Mouse (Mus musculus): ENCODE results near the gene Wdr53.
"Not testable (repeated sequence)": the region's sequence is repeated elsewhere in the genome, so short reads cannot be mapped to it uniquely, and the experiment has no call there.

The Wdr53 gene

DNA sequence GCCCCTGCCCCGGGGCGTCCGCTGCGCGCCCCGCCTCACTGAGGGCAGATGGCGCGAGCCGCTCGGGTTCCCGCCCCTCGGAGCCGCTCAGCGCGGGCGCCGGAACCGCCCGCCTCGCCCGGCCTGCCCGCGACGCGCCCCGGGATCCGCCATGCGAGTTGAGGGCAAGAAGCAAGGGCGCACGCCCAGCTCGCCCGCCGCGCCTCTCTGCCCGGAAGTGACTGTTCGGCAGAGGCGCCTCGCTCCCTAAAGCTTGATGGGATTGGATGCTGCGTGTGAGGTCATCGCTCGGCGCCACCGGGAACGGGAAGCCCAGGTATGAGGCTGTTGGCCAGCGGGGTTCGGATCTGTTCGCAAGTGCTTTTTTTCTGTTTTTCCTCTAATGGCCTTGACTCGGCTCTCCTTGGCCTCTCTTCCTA, at the start of gene Wdr53, which contains the start of gene Fbxo45:
Gene Wdr53 (plus strand): TSS at position 276 of the 419 bp plus-strand sequence.
Gene Fbxo45 (minus strand): TSS at position 207 of the 419 bp plus-strand sequence.
- DNase-seq, result peak; percentile 98

DNA sequence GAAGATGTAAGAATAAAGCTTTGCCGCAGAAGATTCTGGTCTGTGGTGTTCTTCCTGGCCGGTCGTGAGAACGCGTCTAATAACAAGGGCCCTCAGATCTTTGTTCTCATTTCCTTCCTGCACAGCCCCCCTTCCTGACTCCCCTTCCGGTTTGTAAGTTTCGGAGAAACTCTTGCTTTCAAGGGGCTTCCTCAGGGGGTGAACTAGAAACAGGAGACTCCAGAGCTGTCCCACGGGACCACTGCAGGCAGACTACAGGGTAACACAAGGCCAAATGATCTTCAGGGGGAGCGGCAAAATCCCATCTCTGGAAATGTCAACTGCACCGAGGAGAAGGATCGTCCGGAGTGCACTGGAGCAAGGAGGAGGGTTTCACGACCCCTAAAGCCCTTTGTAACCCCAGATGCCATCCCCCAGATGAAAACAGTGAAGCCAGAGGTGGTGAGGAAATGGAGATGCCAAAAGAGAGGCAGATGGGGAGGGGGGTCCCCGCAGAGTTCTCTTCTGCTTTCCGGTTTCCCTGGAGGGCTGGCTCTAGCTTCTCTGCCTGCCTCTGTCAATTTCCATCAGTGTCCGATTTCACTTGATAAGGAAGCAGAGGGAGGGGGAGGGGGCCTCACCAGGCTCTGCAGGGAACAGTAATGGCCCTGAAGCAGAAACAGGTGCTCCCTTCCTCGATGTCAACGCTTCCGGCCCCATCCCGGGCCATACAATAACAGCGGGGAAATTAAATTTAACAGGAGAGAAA, 46.6 kb upstream of the Wdr53 start:
- peak; percentile 38 for DNase-seq

DNA sequence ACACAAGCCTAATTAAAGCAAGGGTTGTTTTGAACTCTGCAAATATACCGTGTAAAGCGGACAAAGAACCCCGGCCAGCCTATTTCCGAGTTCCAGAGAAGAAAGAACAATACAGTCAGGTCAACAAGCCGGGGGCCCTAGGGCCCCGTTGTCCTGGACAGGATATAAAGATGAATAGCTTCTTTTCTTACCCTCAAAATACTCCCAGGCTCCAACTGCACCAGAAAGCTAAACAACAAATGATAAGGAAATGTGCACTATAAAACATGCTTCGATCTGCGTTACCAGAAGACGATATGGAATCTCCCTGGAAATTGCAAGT, 46.1 kb upstream of the Wdr53 start:
- DNase-seq, result peak; percentile 36

DNA sequence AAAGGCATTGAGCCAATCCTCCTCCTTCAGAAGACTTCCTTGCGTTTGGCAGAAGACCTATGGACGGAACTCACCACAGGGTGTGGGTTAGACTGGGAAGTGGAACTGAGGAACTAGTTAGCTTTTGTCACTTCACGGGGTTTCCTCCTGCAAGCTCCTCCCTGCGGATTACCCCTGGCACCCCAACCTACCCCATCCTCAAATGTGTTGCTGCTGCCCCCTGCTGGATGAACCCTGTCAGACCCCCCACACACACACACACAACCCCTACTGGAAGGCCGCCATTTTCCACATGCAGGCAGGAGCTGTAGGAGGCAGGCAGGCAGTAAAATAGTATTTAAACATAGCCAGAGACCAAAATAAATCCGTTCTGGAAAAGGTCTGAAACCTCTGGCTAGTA, 44.3 kb upstream of the Wdr53 start:
- DNase-seq, result peak; percentile 67

DNA sequence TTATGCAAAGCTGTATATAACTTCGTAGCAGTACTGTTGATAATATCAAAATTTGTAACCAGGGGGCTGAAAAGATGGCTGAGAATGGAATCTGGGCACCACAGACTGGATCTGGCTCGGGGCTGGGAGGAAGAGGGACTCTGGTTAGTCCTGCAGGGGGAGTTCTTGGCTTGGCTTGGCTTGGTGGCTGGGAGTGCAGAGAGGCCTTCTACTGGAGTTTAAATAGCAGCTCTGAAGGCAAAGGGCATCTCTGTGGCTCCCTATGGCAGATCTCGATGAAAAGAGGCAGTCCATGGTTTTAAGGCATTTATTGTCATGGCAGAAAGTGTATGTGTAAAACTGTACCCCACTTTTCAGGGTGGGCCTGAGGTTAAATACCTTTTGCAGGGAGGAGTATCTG, 42.1 kb upstream of the Wdr53 start:
- DNase-seq, result no peak

DNA sequence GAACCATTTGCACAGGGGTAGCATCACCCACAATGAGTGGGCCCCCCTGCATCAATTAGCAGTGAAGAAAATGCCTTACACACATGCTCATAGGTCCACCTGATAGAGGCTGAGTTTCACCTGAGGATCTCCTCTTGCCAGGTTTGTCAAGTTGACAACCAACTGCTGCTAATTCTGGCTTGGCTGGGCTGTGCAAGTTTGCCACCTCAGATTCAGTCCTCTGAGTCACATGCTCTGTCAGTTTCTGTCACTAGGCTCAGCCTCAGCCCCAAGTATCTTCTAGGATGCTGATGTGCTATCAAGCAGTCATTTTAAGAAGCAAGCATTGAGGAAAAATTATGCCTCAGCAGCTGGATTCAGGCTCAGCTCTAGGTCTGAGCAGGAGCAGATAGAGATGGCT, 32.9 kb upstream of the Wdr53 start:
- no peak for DNase-seq

DNA sequence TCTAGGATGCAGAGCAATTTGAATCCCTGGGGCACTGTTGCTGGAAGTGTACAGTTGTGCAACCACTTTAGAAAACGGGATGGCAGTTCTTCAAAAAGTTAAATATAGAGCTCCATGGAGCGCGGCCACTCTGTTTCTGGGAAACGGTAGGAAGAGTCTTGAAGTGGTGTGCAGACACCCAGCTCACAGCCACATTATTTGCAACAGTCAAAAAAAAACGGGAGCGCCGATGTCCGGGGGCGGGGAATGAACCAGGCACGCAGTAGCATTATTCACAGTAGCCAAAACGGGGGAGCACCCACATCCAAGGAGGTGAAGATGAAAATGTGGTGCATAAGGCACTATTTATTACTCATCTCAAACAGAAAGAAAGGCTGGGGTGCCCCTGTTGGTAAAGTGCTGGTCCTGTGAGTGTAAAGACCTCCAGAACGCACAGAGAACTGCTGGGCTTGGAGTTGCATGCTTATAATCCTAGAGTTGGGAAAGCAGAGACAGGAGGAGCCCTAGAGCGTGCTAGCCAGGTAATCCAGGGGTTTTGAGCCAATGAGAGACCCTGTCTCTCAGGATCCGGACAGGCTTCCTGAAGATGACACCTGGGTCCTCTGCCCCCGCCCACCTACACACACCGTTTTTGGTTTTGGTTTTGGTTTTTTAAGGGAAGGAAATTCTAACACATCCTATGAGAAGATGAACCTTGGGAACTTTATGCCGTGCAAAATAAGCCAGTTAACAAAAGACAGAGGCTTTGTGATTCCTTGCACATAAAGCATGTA, 32.0 kb upstream of the Wdr53 start:
- DNase-seq, result no peak

DNA sequence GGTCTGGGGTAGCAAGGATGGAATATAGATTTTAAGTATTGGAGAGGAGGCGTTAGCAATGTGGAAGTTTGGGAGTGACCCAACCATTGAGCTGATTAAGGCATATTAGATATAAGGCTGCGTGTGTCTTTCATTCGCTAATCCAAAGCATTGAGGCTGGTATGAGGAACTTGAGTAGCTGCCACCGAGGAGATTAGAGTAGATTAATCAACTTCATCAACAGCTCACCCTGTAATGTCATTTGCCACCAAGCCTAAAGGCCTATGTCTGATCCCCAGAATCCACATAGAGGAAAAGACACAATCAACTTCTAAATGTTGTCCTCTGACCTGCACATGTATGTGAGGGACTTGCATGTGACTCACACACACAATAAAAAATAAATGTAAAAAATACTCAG, 25.2 kb upstream of the Wdr53 start:
- no peak for DNase-seq

DNA sequence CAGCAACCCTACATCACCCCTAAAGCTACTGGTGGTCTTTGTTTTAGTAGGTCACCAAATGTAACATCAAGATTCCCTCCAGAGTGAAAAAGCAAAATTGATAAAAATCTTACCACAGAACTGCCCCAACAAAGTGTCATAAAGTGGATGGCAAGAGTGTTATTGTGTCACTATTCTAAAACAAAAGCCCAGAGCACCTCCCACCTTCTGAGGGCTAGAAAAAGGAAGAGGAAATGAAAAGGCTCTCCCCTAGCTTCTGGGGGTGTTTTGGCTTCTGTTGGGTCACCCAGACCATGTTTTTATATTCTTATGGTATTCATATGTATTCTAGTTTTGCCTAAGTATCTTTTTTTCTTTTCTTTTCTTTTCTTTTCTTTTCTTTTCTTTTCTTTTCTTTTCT, 24.6 kb upstream of the Wdr53 start:
- DNase-seq, result no peak

DNA sequence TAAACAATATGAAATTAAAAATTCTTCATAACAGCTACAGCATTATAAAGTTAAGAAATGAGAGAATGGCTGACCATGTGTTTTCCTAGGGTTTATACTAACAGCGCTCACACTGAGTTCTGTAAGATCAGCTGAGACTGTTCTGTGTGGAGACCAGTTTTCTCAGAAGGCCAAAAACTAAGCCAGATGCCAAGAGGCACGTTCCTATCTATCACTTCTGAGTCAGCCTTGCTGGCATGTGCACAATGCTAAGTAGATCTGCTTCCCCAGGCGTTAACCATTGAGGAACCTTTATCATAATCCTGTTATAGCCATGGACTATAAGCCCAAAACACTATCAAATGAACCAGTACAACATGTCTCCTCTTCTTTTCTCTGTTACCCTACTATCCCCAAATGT, 15.0 kb upstream of the Wdr53 start:
- not testable (repeated sequence) for DNase-seq

DNA sequence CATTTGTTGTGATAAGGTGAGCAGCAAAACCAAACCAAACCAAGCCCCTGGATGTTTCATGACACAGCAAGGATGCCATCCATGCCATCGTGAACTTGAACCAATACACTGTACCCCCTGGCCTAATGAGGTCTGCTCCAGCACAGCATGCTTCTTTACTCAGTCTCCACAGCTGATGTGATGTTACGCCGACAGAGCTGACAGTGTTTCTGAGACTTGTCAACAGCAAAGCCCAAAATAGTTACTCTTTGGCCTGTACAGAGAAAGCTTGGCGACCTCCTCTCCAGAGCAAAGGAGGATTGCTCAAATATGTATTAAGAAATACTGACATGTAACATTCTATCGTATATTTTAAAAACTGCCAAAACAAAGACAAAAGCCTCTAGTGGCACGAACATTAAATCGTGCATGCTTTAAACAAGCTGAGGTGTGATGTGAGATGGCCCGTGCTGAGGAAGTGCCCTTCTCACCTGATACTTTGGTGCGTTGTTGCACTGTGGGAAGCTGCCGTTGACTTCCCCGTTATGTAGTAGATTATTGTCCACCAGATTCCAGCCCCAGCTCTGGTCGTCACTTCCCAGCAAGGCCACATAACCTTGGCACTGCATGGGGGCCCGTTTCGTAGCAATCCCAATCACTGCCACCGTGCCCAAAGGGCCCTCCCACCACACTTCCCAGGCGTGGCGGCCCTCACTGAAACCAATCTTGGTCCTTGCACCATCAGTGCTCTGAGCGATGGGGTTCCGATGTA, 8.9 kb upstream of the Wdr53 start:
- no peak for DNase-seq

DNA sequence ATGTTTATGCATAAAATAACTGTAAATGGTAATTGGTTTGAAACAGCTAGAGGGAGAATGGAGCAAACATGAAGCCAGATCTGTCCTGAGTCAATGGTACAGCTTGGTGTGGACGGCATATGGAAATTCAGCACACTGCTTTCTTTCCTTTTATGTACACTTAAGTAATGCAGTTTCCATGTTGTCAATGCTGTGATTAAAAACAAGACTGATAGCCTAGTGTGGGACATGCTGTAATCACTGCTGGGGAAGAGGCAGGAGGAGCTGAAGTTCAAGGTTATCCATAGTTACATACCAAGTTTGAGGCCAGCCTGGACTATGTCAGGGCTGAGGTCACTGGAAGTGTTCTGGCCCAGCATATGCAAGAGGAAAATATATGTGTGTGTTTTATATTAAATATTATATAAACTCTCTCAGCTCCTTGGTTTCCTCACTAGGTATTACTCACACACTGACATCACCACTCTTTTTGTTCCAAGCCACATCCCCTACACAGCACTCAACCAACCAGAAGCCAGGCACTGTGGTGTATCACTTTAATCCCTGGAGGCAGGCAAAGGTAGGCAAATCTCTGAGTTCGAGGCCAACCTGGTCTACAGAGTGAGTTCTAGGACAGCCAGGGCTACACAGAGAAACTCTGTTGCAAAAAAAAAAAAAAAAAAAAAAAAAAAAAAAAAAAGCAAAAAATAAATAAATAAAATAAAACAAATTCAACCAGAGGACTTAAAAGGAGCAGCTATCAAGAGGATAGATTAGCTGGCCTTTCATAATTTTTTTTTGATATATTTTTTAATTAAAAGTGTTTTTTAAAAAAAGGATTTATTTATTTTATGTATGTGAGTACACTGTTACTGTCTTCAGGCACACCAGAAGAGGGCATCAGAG, 7.4 kb upstream of the Wdr53 start:
- DNase-seq, result no peak

DNA sequence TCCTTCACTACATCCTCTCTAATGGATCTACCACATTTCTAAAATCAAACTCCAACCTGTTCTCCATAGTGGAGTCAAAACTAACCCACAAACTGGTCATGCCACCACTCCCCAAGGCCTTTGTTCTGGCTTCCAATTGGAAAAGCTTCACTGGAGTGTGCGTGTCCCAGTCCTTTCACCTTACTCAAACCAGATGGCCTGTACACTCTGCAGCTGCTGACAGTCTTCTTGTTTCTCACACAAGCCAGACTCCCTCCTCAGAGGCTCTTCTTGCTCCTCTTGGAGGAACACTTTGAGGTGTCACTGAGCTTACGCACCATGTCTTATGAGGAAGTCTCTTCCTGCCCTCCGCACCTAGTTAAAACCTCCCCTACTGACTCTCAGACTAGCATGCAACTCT, 3.1 kb upstream of the Wdr53 start:
- DNase-seq, result no peak

DNA sequence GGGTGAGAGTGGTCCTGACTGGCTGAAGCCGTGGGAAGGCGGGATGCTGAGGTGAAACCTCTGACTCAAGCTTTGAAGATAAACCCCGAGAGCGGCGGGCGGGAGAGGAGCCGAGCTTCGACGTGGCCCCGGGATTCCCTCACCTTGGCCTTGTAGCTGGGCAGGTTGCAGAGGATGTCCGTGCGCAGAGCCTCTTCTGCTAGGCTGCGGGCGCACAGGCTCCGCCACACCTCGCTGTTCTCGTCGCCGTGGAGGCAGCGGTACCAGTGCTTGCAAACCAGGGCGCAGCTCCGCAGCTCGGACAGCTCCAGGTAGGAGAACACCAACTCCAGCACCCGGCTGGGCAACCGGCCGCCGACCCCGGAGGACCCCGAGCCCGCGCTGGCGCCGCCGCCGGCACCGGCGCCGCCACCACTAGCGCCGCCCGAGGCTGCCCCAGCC, 656 bp upstream of the Wdr53 start:
- peak; percentile 34 for DNase-seq

DNA sequence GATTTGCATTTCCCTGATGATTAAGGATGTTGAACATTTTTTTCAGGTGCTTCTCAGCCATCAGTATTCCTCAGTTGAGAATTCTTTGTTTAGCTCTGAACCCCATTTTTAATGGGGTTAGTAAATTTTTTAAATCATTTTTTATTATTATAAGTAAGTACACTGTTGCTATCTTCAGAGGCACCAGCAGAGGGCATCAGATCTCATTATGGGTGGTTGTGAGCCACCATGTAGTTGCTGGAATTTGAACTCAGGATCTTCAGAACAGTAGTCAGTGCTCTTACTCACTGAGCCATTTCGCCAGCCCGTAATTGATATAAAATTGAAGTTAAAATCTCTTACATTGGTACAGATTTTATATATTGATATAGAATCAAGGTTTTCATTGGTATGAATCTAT, 17.2 kb downstream of the Wdr53 start:
- peak; percentile 31 for DNase-seq

DNA sequence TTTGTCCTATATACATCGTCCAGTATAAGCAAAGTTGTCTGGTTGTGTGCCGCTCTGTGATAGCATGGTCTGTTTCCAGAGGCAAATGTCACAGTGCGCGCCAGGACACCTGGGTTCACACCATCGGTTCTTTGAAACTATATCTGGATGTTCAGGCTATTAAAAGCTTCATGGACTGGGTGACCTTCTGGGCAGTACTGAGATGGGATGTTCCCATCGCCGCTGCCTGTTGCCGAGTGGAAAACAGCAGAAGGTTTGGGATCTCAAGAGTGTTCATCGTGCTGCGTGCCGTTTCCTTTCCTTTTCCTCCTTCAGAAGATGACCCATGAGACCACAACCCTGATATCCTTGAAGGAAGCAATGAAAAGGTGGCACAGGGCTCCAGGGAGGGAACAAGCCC, 24.3 kb downstream of the Wdr53 start, which contains the start of gene Smco1:
Gene Smco1 (plus strand): TSS at position 178 of the 400 bp plus-strand sequence.
- DNase-seq, result no peak

DNA sequence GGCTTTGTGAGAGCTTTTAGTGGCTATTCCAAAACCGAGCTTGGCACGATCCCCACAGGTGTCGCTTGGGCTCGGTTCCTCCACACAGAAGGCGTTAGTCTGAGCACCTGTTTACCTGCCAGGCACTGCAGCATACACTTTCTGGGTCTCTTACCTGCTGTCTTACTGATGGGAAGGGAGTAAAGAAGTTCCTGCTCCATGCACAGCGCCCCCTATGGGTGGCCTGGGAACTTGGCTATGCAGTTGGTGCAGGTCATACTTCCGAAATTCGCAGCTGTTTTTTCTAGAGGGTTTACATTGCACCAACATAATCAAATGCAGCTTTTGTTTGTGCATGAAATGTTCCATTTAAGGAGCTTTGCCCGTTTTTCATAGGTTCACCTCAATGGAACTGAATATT, 26.3 kb downstream of the Wdr53 start:
- no peak for DNase-seq

DNA sequence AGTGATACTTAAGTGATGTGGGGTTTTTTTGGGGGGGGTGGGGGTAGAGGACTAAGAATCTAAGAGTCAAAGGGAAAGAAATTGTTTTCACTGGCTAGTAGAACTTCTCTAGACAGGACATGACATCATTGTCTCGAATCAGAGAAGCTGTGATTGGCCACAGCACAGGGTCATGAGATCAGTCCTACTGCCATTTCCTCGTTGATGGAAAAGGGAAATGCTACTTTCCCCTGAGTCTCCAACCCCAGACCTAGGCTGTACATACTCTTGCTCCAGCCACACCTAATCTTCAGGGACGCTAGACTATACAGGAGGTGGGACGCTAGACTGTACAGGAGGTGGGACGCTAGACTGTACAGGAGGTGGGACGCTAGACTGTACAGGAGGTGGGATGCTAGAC, 28.0 kb downstream of the Wdr53 start:
- no peak for DNase-seq

DNA sequence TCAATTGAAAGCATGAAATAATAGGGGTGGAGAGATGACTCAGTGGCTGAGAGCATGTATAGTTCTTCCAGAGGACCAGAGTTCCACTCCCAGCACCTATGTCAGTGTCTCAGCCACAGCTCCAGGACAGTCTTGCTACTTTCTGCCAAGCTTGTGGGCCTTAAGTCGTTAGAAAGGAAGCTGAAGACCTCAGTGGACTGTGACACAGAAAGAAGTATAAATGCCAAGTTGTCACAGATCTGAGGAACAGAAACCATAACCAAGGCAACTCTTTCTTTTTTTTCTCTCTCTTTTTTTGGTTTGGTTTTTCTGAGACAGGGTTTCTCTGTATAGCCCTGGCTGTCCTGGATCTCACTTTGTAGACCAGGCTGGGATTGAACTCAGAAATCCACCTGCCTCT, 28.8 kb downstream of the Wdr53 start:
- no peak for DNase-seq

DNA sequence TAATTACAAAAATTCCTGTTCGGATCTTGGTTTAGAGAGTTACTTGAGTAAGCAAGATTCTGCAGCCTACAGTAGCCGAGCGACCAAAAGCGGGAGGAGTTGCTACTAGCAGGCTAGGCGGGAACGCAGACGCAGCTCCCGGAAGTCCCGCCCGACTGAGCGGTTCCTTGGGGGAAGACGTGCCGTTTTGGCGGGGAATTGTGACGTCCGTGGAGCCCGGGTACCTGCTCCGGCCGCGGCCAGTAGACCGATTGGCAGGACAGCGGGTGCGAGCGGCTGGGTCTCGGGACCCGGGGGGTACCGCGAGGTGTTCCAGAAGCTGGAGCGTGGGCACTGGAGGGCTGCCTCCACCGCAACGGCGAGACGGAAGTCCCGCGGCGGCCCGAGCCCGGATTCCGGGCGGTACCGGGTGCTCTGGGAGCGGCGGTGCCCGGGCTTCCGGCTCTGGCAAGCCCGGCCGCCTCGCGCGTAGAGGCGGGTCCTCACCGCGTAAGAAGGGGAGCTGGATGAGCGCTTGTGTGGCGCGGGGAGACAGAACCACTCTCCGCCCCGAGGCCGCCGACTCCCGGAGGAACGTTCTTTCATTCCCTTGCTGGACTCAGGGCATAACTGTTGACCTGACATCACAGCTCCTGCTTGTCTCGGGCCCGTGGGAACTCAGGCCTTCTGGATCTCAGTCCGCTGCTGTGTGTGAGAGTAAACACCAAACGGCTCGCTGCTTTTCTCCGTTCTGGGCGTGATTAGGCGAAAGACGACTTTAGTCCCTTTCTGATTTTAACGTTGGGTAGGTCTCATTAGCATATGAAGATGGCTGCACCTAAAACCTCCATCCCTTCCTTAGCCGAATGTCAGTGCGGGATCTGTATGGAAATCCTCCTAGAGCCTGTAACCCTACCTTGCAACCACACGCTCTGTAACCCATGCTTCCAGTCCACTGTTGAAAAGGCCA, 30.6 kb downstream of the Wdr53 start, which contains the start of gene Rnf168:
Gene Rnf168 (plus strand): TSS at position 152 of the 949 bp plus-strand sequence.
- peak; percentile 93 for DNase-seq

DNA sequence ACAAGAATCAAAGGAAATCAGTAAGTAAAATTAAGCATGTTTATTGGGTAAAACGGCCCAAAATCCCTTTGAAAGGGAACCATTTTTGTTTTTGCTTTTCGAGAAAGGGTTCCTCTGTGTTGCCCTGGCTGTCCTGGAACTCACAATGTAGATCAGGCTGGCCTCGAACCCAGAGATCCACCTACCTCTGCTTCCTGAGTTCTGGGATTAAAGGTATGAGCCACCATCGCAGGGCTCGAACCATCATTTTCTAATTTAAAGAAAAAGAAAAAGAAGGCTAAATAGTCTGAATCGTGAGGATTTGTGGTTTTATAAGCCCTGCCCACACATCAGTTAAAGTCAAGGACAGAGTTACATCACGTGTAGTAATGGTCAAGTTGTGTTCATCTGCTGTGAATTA, 31.4 kb downstream of the Wdr53 start:
- DNase-seq, result no peak

Data from kidney, adult 9 months (tissue).